Comparison of ENCODE assay signal across 21 mouse cellular contexts in the genomic region with DNA sequence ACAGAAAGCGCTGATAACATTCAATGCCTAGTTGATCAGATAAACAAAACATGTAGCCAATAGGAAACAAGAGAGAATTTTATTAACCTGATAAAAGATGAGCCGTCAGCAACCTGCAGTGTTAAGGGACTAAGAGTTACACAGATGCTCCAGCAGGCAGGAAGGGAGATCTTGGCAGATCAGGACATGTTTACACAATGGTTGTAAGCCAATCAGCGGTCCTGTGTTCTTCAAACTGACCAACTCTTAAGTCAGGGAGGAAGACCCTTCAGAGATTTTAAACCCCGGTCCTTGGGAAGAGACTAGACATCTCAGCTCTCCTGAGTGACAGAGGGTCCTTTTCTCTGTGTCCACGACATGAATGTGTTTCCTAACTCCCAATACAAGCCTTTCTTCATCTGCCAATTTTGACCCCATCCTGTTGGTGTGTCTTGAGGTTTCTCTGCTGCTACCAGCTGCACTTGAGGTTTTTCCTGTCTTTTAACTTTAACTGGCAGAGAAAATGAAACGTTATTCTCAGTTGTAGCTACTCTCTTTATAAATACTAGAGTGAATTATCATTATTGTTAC. TPM values are rescaled to one million over a fixed set of nuclear protein-coding genes. Genes with fewer than 3 reads are reported as not detected.
DNase-seq lines count a peak whose midpoint lies in the region; ATAC-seq and TF ChIP-seq lines count a peak whose summit lies in the region.
"Had no signal": no experiment of that assay in that cellular context is flagged by ENCODE, and none has a peak within 500 bp of the region (broad histone marks: within the 10 kb centered on the region; RNA-seq: fewer than 3 reads in every experiment).

No protein-coding gene starts in this region.

- H3K4me3 ChIP-seq in lung, embryonic 15.5 days = no peak overlapping the region
- H3K4me3 ChIP-seq in gastrocnemius, adult 2 months = no peak overlapping the region
- H3K4me3 ChIP-seq: embryonic facial prominence, embryonic 13.5 days; limb, embryonic 15.5 days; midbrain, embryonic 12.5 days; neural tube, embryonic 15.5 days had no signal

- no peaks in the 10 kb centered on the region for H3K36me3 ChIP-seq in lung, embryonic 15.5 days
- H3K36me3 ChIP-seq: embryonic facial prominence, embryonic 13.5 days; limb, embryonic 15.5 days; midbrain, embryonic 12.5 days; neural tube, embryonic 15.5 days had no signal

- no peaks in the 10 kb centered on the region for H3K27me3 ChIP-seq in lung, embryonic 15.5 days
- H3K27me3 ChIP-seq: embryonic facial prominence, embryonic 13.5 days; limb, embryonic 15.5 days; midbrain, embryonic 12.5 days; neural tube, embryonic 15.5 days had no signal

- H3K4me2 ChIP-seq in lung, embryonic 15.5 days = peak overlapping the region; percentile 29; the same call in 1 of the 2 replicates
- H3K4me2 ChIP-seq: embryonic facial prominence, embryonic 13.5 days; limb, embryonic 15.5 days; midbrain, embryonic 12.5 days; neural tube, embryonic 15.5 days had no signal

- intact Hi-C loops in gastrocnemius, adult 2 months (cut with DNase I) = no loop called here

- H3K4me1 ChIP-seq in lung, embryonic 15.5 days = peaks cover 20% of the 10 kb centered on the region
- H3K4me1 ChIP-seq: limb, embryonic 15.5 days; midbrain, embryonic 12.5 days; neural tube, embryonic 15.5 days had no signal

- DNase-seq in lung, postnatal 25 days (ENCODE audit: low spot score) = no peak
- DNase-seq in T-cell, adult 2 months (ENCODE audit: low spot score) = peak; percentile 63
- DNase-seq in thymus, postnatal 14 days = peak; percentile 64
- DNase-seq in urinary bladder, postnatal 36 days (ENCODE audit: low spot score in 2 of 2) = no peak
- no peak for DNase-seq in gastrocnemius, adult 2 months
- DNase-seq: adrenal gland, postnatal 14 days; cerebellum, adult 11-12 months; forebrain, postnatal 0 days; kidney, adult 2 months; kidney, postnatal 25 days; layer of hippocampus, adult 9-11 months; retina, postnatal 1 day; right cerebral cortex, postnatal 4 days had no signal

- no peaks in the 10 kb centered on the region for H3K9me3 ChIP-seq in lung, embryonic 15.5 days
- H3K9me3 ChIP-seq: embryonic facial prominence, embryonic 13.5 days; limb, embryonic 15.5 days; midbrain, embryonic 12.5 days; neural tube, embryonic 15.5 days had no signal

- H3K9ac ChIP-seq in lung, embryonic 15.5 days = no peak overlapping the region
- H3K9ac ChIP-seq: embryonic facial prominence, embryonic 13.5 days; forebrain, postnatal 0 days; limb, embryonic 15.5 days; midbrain, embryonic 12.5 days; neural tube, embryonic 15.5 days had no signal

- 13% methylated on average over 6 of the region's 6 CpGs for WGBS in lung, embryonic 15.5 days

- ATAC-seq in lung, embryonic 15.5 days (ENCODE audit: borderline replicate concordance, extremely low read depth, low FRiP score, low TSS enrichment) = no peak
- ATAC-seq in inflammation-experienced regulatory T-cells, adult 6 months = peak; percentile 55
- ATAC-seq: forebrain, postnatal 0 days; hindbrain, embryonic 16.5 days had no signal

- no peak for TF ChIP-seq CTCF in gastrocnemius, adult 2 months (IDR thresholded peaks at IDR 0.05)

- peak overlapping the region; percentile 6 for H3K27ac ChIP-seq in lung, embryonic 15.5 days
- no peak overlapping the region for H3K27ac ChIP-seq in gastrocnemius, adult 2 months
- H3K27ac ChIP-seq: embryonic facial prominence, embryonic 13.5 days; limb, embryonic 15.5 days; macrophage; midbrain, embryonic 12.5 days; neural tube, embryonic 15.5 days had no signal

RNA-seq across cellular contexts. Expression of a gene that starts 8.3 kb away (rescaled TPM):
- 35.8 and 38.2 TPM in 2 replicates for polyA plus RNA-seq in lung, embryonic 15.5 days (2015; fragmentation: Nextera tagmentation; extraction: Ambion mirVana)
- polyA plus RNA-seq in inflammation-experienced regulatory T-cells, adult 6 months (2017; shearing (Covaris generic)) = 10 to 100 TPM; 17.9 to 22.8 (median 22.3) TPM
- 1 to 10 TPM; 4.2 to 6.2 TPM for total RNA-seq in gastrocnemius, adult 2 months (2021)

RNA-seq across cellular contexts. Expression of a gene that starts 8.5 kb away (rescaled TPM):
- 14.9 and 16.5 TPM in 2 replicates for polyA plus RNA-seq in lung, embryonic 15.5 days (2015; fragmentation: Nextera tagmentation; extraction: Ambion mirVana)
- polyA plus RNA-seq in inflammation-experienced regulatory T-cells, adult 6 months (2017; shearing (Covaris generic)) = 10 to 100 TPM in 2 of 3 experiments, 1 to 10 TPM in 1; 8.0 to 17.2 (median 14.0) TPM
- total RNA-seq in gastrocnemius, adult 2 months (2021) = 1 to 10 TPM; 5.0 to 6.4 TPM

Comparison
In these comparisons a context has a peak if more than half of its experiments do, and no peak if none do; other contexts are left out.
1. DNase-seq: peak in T-cell, adult 2 months (single experiment) and thymus, postnatal 14 days (single experiment); none in lung, postnatal 25 days (single experiment), urinary bladder, postnatal 36 days (0 of 2) and gastrocnemius, adult 2 months (single experiment).